Mouse (Mus musculus): ENCODE measurements at regions not wholly inside any gene's neighbourhood (a gene's known extent, or its start where the extent isn't known, plus 50 kb on each side); places are given as distances from the start of the nearest gene placed in this dataset.
A peak's percentile ranks its signal among the peaks of the same experiment; 100 is the strongest.

- DNase-seq (ENCODE audit: low spot score): peak; percentile 35
Measured at GRCm38 (mm10) chr13:15802043-15802795, 209.4 kb upstream of the Inhba start.

- DNase-seq (ENCODE audit: low spot score): peak; percentile 11
Measured at GRCm38 (mm10) chr13:15803965-15804364, 207.7 kb upstream of the Inhba start.

- peak; percentile 14 for DNase-seq (ENCODE audit: low spot score)
Measured at GRCm38 (mm10) chr13:15806925-15807324, 204.7 kb upstream of the Inhba start.

GRCm38 (mm10) chr13:15822261-15822850, 189.3 kb upstream of the Inhba start:
- no peak for DNase-seq (ENCODE audit: low spot score)

- no peak for DNase-seq (ENCODE audit: low spot score)
Measured at GRCm38 (mm10) chr13:15845806-15846205, 165.8 kb upstream of the Inhba start.

GRCm38 (mm10) chr13:15848017-15848416, 163.6 kb upstream of the Inhba start:
- no peak for DNase-seq (ENCODE audit: low spot score)

GRCm38 (mm10) chr13:15849129-15849528, 162.5 kb upstream of the Inhba start:
- DNase-seq (ENCODE audit: low spot score): no peak

- DNase-seq (ENCODE audit: low spot score): no peak
Measured at GRCm38 (mm10) chr13:15850358-15850757, 161.3 kb upstream of the Inhba start.

- DNase-seq (ENCODE audit: low spot score): no peak
Measured at GRCm38 (mm10) chr13:15853022-15853566, 158.6 kb upstream of the Inhba start.

GRCm38 (mm10) chr13:15862941-15863340, 148.7 kb upstream of the Inhba start:
- no peak for DNase-seq (ENCODE audit: low spot score)

GRCm38 (mm10) chr13:15863344-15863743, 148.3 kb upstream of the Inhba start:
- DNase-seq (ENCODE audit: low spot score): no peak

GRCm38 (mm10) chr13:15867046-15867561, 144.5 kb upstream of the Inhba start:
- DNase-seq (ENCODE audit: low spot score): no peak

GRCm38 (mm10) chr13:15877606-15878005, 134.0 kb upstream of the Inhba start:
- DNase-seq (ENCODE audit: low spot score): no peak

GRCm38 (mm10) chr13:15879576-15879975, 132.1 kb upstream of the Inhba start:
- no peak for DNase-seq (ENCODE audit: low spot score)

- no peak for DNase-seq (ENCODE audit: low spot score)
Measured at GRCm38 (mm10) chr13:15890794-15891193, 120.9 kb upstream of the Inhba start.

GRCm38 (mm10) chr13:15891403-15891802, 120.2 kb upstream of the Inhba start:
- DNase-seq (ENCODE audit: low spot score): no peak

GRCm38 (mm10) chr13:15898201-15898600, 113.5 kb upstream of the Inhba start:
- DNase-seq (ENCODE audit: low spot score): no peak

- no peak for DNase-seq (ENCODE audit: low spot score)
Measured at GRCm38 (mm10) chr13:15901710-15902675, 109.7 kb upstream of the Inhba start.

- no peak for DNase-seq (ENCODE audit: low spot score)
Measured at GRCm38 (mm10) chr13:15907806-15908205, 103.8 kb upstream of the Inhba start.

- no peak for DNase-seq (ENCODE audit: low spot score)
Measured at GRCm38 (mm10) chr13:15910578-15910977, 101.1 kb upstream of the Inhba start.

GRCm38 (mm10) chr13:15911263-15911662, 100.4 kb upstream of the Inhba start:
- no peak for DNase-seq (ENCODE audit: low spot score)

- DNase-seq (ENCODE audit: low spot score): no peak
Measured at GRCm38 (mm10) chr13:15914270-15914669, 97.4 kb upstream of the Inhba start.
